Mouse (Mus musculus): ENCODE measurements around the gene E130114P18Rik.

E130114P18Rik gene

DNA sequence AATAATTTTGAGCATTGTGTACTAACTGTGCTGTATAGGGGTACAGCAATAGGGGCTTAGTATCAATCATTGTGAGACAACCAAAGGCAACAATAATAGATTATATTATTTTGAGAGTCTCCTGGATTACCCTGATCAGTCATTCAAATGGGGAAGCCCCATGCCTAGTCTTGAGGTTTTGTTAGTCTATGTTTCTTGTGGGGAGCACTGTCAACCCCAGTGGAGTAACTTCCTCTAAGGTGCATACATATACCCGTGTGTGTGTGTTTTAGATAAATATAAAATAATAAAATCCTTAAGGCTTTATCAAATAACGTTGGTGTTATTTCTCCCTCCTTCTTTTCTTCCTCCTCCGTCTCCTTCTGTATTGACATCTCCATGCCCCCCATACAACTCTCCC lies 208.6 kb downstream of the E130114P18Rik start:
- in situ Hi-C loops (cut with MboI, MseI) = no loop called here

DNA sequence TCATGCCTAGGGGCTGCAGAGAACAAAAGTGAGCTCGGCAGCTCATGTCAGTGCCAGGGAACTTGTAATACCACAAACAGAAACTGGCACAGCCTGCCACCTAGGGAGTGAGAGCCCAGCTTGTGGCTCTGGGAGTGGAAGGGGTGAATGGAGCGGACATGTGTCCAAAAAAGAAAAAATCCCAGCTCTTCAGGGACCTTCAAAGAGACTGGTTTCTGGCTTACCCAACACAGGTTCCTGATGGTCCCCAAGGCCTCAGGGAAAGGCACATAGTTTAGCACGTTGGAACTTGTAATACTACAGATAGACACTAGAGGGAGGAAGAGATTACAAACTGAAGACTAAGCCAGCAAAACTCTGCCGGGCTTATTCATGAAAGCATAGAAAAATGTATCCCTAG lies 213.2 kb downstream of the E130114P18Rik start:
- in situ Hi-C loops (cut with MboI, MseI) = no loop called here

DNA sequence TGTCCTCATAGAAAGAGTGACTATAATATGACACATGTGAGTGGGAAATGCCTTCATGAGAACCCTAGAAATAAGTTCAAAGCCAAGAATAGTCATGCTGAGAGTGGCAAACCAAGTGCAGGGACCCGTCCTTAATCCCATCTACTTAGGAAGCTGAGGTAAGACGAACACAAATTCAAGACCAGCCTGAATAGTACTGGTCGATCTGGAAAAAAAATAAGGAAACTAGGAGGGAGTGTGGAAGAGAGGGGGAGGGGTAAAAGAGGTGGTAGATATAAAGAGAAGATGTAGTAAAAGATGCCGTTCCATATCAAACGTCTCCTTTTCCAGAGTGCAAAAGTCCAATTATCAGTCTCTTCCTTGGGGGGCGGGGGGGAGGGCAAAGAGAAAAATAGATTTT lies 213.7 kb downstream of the E130114P18Rik start:
- in situ Hi-C loops (cut with MboI, MseI) = no loop called here

DNA sequence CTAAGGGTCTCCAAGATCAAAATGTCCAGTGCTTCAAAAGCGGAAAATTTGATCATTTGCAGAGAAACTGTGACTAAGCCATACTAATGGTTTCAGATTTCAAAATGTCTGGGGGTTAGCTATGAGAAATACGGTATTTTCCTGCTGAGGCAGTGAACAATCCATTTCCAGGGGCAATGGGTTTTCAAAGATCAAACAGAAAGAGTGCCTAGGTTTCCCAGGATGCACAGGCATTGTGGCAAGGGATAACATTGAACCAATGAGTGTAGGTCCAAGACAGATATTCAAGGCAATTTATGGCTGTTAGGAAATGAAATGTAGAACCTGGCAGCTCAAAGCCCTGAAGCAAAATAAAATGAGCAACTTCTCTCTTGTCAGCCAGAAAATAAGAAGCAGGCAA lies 220.3 kb downstream of the E130114P18Rik start:
- in situ Hi-C loops (cut with MboI, MseI) = no loop called here

DNA sequence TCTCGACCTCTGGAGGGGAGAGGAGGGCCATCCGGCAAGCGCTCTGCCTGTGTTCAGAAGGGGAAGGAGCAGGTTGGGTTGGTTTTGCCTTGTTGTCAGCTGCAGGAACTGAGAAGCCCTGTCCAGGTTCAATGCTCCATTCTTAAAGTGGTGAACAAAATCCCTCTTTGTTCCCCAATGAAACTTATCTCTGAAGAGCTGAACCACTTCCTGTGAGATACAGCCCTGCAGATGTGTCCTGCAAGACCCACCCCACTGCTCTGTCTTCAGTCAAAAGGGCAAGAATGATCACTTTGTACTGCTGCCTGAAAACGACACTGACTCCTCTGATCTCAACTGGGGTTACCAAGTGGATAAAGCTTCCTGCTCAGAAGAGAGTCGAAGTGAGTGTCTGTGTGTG lies 233.9 kb downstream of the E130114P18Rik start:
- in situ Hi-C loops (cut with MboI, MseI) = no loop called here

DNA sequence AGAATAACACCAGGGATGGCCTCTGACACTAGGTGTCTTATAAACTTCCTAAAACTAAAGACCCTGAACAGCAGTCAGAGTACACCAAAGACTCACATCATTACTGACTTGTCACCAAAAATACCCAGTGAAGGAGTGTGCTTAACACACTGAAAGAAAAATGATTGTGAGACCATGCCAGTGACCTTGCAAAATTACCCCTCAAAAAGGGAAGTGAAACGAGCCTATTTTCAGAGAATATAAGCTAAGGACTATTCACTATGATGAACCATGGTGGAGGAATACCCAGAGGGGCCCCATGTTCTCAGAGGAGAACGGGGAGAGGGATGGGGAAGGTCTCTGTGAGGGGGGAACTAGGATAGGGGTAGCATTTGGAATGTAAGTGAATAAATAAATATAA lies 245.8 kb downstream of the E130114P18Rik start:
- in situ Hi-C loops (cut with MboI, MseI) = no loop called here

DNA sequence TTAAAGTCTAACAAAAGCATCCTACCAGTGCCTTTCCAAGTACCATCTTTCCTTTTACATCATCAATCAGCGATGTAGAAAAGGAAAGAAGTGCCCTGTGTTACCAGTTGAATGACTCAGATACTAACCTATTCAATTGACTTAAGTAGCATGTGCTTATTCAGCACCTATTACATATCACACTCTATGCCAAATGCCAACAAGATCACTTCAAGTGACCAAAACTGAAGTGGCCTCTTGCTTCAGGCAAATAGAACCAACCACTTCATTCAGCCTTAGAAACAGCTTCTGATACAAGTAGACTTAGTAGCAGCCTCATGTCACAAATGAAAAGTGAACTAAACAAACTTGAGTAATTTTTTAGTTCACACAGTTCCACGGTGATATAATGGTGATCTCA lies 249.4 kb downstream of the E130114P18Rik start:
- in situ Hi-C loops (cut with MboI, MseI) = no loop called here
